Mouse (Mus musculus) heart, embryonic 12.5 days (tissue): ENCODE data around the gene Lmo2. TPM values are rescaled to one million over a fixed set of nuclear protein-coding genes. Genes with fewer than 3 reads are reported as not detected.

Experiments
- ATAC-seq: fragments of 200-750 bp; cut with Nextera tagmentation; 2 replicates; pipeline ENCODE4 v1.8.0; 2017; ENCODE audit warnings: moderate TSS enrichment, moderate library complexity; ENCODE audit not compliant: insufficient number of reproducible peaks, low FRiP score
- H3K27ac ChIP-seq: fragments of 300-500 bp; sonication (generic); 2 replicates; pipeline ENCODE4 v1.5.1; 2016; ENCODE audit warnings: mild to moderate bottlenecking, moderate library complexity; ENCODE audit not compliant: poor library complexity, severe bottlenecking
- H3K27me3 ChIP-seq: fragments of 300-500 bp; sonication (generic); replicated peaks from 2 replicates; pipeline ENCODE4 v1.6.1; 2016; ENCODE audit warnings: mild to moderate bottlenecking, moderate library complexity
- H3K36me3 ChIP-seq: fragments of 300-500 bp; sonication (generic); 2 replicates; pipeline ENCODE4 v1.6.1; 2016; ENCODE audit warnings: mild to moderate bottlenecking, moderate library complexity
- H3K4me1 ChIP-seq: fragments of 300-500 bp; sonication (generic); replicated peaks from 2 replicates; pipeline ENCODE4 v1.6.1; 2016; ENCODE audit warnings: mild to moderate bottlenecking
- H3K4me2 ChIP-seq: fragments of 300-500 bp; sonication (generic); 2 replicates; pipeline ENCODE4 v1.6.1; 2016; ENCODE audit warnings: mild to moderate bottlenecking, moderate library complexity
- H3K4me3 ChIP-seq: fragments of 300-500 bp; sonication (generic); 2 replicates; pipeline ENCODE4 v1.5.1; 2016; ENCODE audit warnings: mild to moderate bottlenecking
- H3K9ac ChIP-seq: fragments of 300-500 bp; sonication (generic); 2 replicates; pipeline ENCODE4 v1.6.1; 2016; ENCODE audit warnings: mild to moderate bottlenecking, moderate library complexity
- H3K9me3 ChIP-seq: fragments of 300-500 bp; sonication (generic); replicated peaks from 2 replicates; pipeline ENCODE4 v1.6.1; 2016; ENCODE audit warnings: mild to moderate bottlenecking, moderate library complexity
- WGBS: fragments of 180-500 bp; shearing (Covaris S2); methylation state at CpG from one replicate; pipeline ENCODE4 v1.1.7; 2016; 5-methylcytosine and 5-hydroxymethylcytosine counted together
- polyA plus RNA-seq: library from polyadenylated mRNA; unstranded; fragments of >200 nt; fragmentation: Nextera tagmentation; extraction: Ambion mirVana; gene quantifications from 2 replicates; pipeline ENCODE4 v1.2.1, GENCODE M21; 2016

Lmo2 gene
- polyA plus RNA-seq, 1 experiment from 2014 or later = 22.3 TPM

- Histone ChIP-seq H3K4me1 (peaks cover 10% of the 10 kb centered on the region), H3K9ac (no peak overlapping the region), H3K4me2 (no peak overlapping the region), H3K27ac (no peak overlapping the region), H3K4me3 (no peak overlapping the region), H3K27me3 (peaks cover 16% of the 10 kb centered on the region), H3K9me3 (no peaks in the 10 kb centered on the region), H3K36me3 (no peaks in the 10 kb centered on the region)
- 65% methylated on average over 4 of the region's 4 CpGs for WGBS
- no peak for ATAC-seq
These were observed 4.6 kb downstream of the Lmo2 start for GRCm38 (mm10) chr2:103962349-103962748.

- ATAC-seq = no peak
- peaks cover 19% of the 10 kb centered on the region for H3K27me3 ChIP-seq
- 0 out of 2 replicates have a peak, but pooled peaks cover under 1% of the 10 kb centered on the region for H3K4me1 ChIP-seq
- no peaks in the 10 kb centered on the region for H3K9me3 ChIP-seq
- no peak overlapping the region for H3K4me2 ChIP-seq
- H3K9ac ChIP-seq = no peak overlapping the region
- H3K4me3 ChIP-seq = no peak overlapping the region
- no peaks in the 10 kb centered on the region for H3K36me3 ChIP-seq
- H3K27ac ChIP-seq = no peak overlapping the region
- WGBS = 87% methylated on average over 3 of the region's 3 CpGs
These were observed 7.6 kb downstream of the Lmo2 start for GRCm38 (mm10) chr2:103965391-103965790.

- no peak overlapping the region for H3K9ac ChIP-seq
- no peak for ATAC-seq
- 0 out of 2 replicates have a peak, but pooled peaks cover 6% of the 10 kb centered on the region for H3K4me1 ChIP-seq
- H3K27me3 ChIP-seq = peaks cover 35% of the 10 kb centered on the region
- no peaks in the 10 kb centered on the region for H3K9me3 ChIP-seq
- no peaks in the 10 kb centered on the region for H3K36me3 ChIP-seq
- 61% methylated on average over 4 of the region's 4 CpGs for WGBS
- no peak overlapping the region for H3K27ac ChIP-seq
- H3K4me2 ChIP-seq = no peak overlapping the region
- H3K4me3 ChIP-seq = no peak overlapping the region
These were observed 10.4 kb downstream of the Lmo2 start for GRCm38 (mm10) chr2:103968186-103968585.

GRCm38 (mm10) chr2:103968919-103969436 lies 11.2 kb downstream of the Lmo2 start:
- Histone ChIP-seq H3K9me3 (no peaks in the 10 kb centered on the region), H3K4me3 (peak overlapping the region; percentile 95), H3K4me1 (0 out of 2 replicates have a peak, but pooled peaks cover 6% of the 10 kb centered on the region), H3K27me3 (peaks cover 37% of the 10 kb centered on the region), H3K4me2 (peak overlapping the region; percentile 97), H3K27ac (no peak overlapping the region), H3K36me3 (0 out of 2 replicates have a peak, but pooled peaks cover 3% of the 10 kb centered on the region), H3K9ac (peak overlapping the region; percentile 85)
- ATAC-seq = no peak
- WGBS = 25% methylated on average over 10 of the region's 10 CpGs

- Histone ChIP-seq H3K27me3 (peaks cover 34% of the 10 kb centered on the region), H3K9ac (peak overlapping the region; percentile 85), H3K4me3 (peak overlapping the region; percentile 95), H3K4me1 (0 out of 2 replicates have a peak, but pooled peaks cover 6% of the 10 kb centered on the region), H3K27ac (peak overlapping the region; percentile 46), H3K9me3 (no peaks in the 10 kb centered on the region), H3K4me2 (peak overlapping the region; percentile 97), H3K36me3 (0 out of 2 replicates have a peak, but pooled peaks cover 3% of the 10 kb centered on the region)
- under 1% methylated on average over 40 of the region's 40 CpGs for WGBS
- peak; percentile 85 for ATAC-seq
These were observed 11.8 kb downstream of the Lmo2 start for GRCm38 (mm10) chr2:103969437-103970040.

GRCm38 (mm10) chr2:103970041-103970790 lies 12.4 kb downstream of the Lmo2 start:
- H3K36me3 ChIP-seq = 0 out of 2 replicates have a peak, but pooled peaks cover 3% of the 10 kb centered on the region
- H3K9ac ChIP-seq = peak overlapping the region; percentile 85
- peak overlapping the region; percentile 75 for H3K27ac ChIP-seq
- peak overlapping the region; percentile 97 for H3K4me2 ChIP-seq
- H3K4me3 ChIP-seq = peak overlapping the region; percentile 95
- H3K9me3 ChIP-seq = no peaks in the 10 kb centered on the region
- peaks cover 30% of the 10 kb centered on the region for H3K27me3 ChIP-seq
- ATAC-seq = peak; percentile 64
- WGBS = under 1% methylated on average over 65 of the region's 79 CpGs
- H3K4me1 ChIP-seq = 0 out of 2 replicates have a peak, but pooled peaks cover 6% of the 10 kb centered on the region

- H3K27me3 ChIP-seq = peaks cover 31% of the 10 kb centered on the region
These were observed 13.2 kb downstream of the Lmo2 start for GRCm38 (mm10) chr2:103970791-103971649.

GRCm38 (mm10) chr2:103971838-103972237 lies 14.1 kb downstream of the Lmo2 start:
- ATAC-seq = no peak
- WGBS = 32% methylated on average over 3 of the region's 3 CpGs
- Histone ChIP-seq H3K9me3 (no peaks in the 10 kb centered on the region), H3K4me2 (peak overlapping the region; percentile 97), H3K9ac (no peak overlapping the region), H3K4me3 (peak overlapping the region; percentile 95), H3K27ac (no peak overlapping the region), H3K4me1 (0 out of 2 replicates have a peak, but pooled peaks cover 6% of the 10 kb centered on the region), H3K36me3 (peaks cover 10% of the 10 kb centered on the region; the same call in 1 of the 2 replicates), H3K27me3 (peaks cover 31% of the 10 kb centered on the region)

More at GRCm38 (mm10) chr2:103970791-103971649, 13.2 kb downstream of the Lmo2 start:
- Histone ChIP-seq H3K36me3 (peaks cover 7% of the 10 kb centered on the region; the same call in 1 of the 2 replicates), H3K4me1 (0 out of 2 replicates have a peak, but pooled peaks cover 6% of the 10 kb centered on the region), H3K9ac (peak overlapping the region; percentile 85), H3K4me2 (peak overlapping the region; percentile 97), H3K9me3 (no peaks in the 10 kb centered on the region), H3K4me3 (peak overlapping the region; percentile 95), H3K27ac (0 out of 2 replicates have a peak overlapping the region, but pooled peaks have one; percentile 75)
- peak; percentile 22 for ATAC-seq
- WGBS = 2% methylated on average over 32 of the region's 32 CpGs

- Histone ChIP-seq H3K27ac (no peak overlapping the region), H3K9me3 (no peaks in the 10 kb centered on the region), H3K27me3 (peaks cover 32% of the 10 kb centered on the region), H3K9ac (no peak overlapping the region), H3K4me2 (no peak overlapping the region), H3K4me1 (0 out of 2 replicates have a peak, but pooled peaks cover 1% of the 10 kb centered on the region), H3K36me3 (peaks cover 10% of the 10 kb centered on the region; the same call in 1 of the 2 replicates), H3K4me3 (no peak overlapping the region)
- no peak for ATAC-seq
- WGBS = 70% methylated on average over 7 of the region's 7 CpGs
These were observed 18.1 kb downstream of the Lmo2 start for GRCm38 (mm10) chr2:103975904-103976303.

- H3K36me3 ChIP-seq = peaks cover 10% of the 10 kb centered on the region; the same call in 1 of the 2 replicates
- no peak overlapping the region for H3K9ac ChIP-seq
- H3K27ac ChIP-seq = no peak overlapping the region
- H3K4me3 ChIP-seq = no peak overlapping the region
- peaks cover 25% of the 10 kb centered on the region for H3K27me3 ChIP-seq
- no peaks in the 10 kb centered on the region for H3K4me1 ChIP-seq
- H3K9me3 ChIP-seq = no peaks in the 10 kb centered on the region
- ATAC-seq = no peak
- WGBS = 74% methylated on average over 8 of the region's 8 CpGs
- no peak overlapping the region for H3K4me2 ChIP-seq
These were observed 19.4 kb downstream of the Lmo2 start for GRCm38 (mm10) chr2:103977216-103977615.
